Mouse (Mus musculus): Measurements from ENCODE around the gene Mad2l1bp. TPM values are rescaled to one million over a fixed set of nuclear protein-coding genes. Genes with fewer than 3 reads are reported as not detected.
A peak's percentile ranks its signal among the peaks of the same experiment; 100 is the strongest.

Mad2l1bp gene
- polyA plus RNA-seq, 1 experiment from 2014 or later = 31.5 TPM

DNA sequence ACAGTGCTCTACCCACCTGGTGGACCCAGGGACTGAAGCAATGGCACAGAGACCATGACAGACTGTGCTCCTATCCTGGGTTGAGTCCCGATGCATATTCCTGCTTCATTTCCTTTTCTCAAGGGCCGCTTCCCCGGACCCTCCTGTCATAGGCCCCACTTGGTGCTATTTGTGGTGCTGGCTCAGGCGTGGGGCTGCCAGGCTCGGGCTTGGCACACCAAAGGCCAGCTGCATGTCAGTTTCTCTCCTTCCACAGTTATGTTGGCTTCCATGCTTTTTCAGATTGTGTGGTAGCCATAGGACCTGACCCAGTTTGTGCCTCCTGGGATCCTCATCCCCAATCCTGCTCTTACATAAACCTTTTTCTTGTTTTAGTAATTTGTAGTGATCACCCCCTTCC is 15.4 kb upstream of the Mad2l1bp start:
- Histone ChIP-seq H3K27ac (replicated peaks in 1 of 2; ENCODE audit: control insufficient read depth in 1 of 2, insufficient read depth in 1 of 2, low read depth in 2 of 2, low read length in 2 of 2) (no peak overlapping the region), H3K36me3 (ENCODE audit: control insufficient read depth, insufficient read depth, low read length) (peaks cover 100% of the 10 kb centered on the region), H3K27me3 (ENCODE audit: control insufficient read depth, insufficient read depth, low read length) (no peaks in the 10 kb centered on the region), H3K4me3 (ENCODE audit: control insufficient read depth in 1 of 2, insufficient read depth in 1 of 2, low read depth in 1 of 2, low read length in 2 of 2) (no peak overlapping the region), H3K9me3 (ENCODE audit: control insufficient read depth, low read length) (no peaks in the 10 kb centered on the region), H3K4me1 (ENCODE audit: control insufficient read depth in 2 of 2, insufficient read depth in 2 of 2, low read length in 2 of 2) (peaks cover 0 to 15% of the 10 kb centered on the region in 2 experiments; a peak in 3 of 4 replicates), H3K9ac (ENCODE audit: low read length) (no peak overlapping the region), H3K4me2 (ENCODE audit: low read length) (no peak overlapping the region)
- no peak for ATAC-seq (ENCODE audit: insufficient number of reproducible peaks, insufficient read depth, low FRiP score, low read depth)
- 51% methylated on average over 5 of the region's 5 CpGs for WGBS

DNA sequence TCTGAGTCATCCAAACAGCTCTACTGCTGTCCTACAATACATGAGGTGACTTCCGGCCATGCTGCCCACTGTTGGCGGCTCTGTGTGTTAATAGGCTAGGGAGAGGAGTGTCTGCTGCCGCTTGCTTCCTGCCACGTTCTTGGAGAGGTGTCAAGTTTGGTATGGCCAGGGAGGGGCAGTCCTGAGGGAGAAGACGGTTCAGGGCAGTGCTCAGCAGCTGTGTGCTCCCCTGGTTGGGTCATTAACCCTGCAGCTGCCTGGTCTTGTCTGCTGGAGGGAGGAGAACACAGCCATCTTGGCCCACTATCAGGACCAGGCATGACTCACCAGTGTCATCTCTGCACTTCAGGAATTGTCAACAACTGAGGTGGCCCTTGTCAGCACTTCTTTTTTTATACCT is 15.0 kb upstream of the Mad2l1bp start:
- Histone ChIP-seq H3K4me3 (ENCODE audit: control insufficient read depth in 1 of 2, insufficient read depth in 1 of 2, low read depth in 1 of 2, low read length in 2 of 2) (no peak overlapping the region), H3K36me3 (ENCODE audit: control insufficient read depth, insufficient read depth, low read length) (peaks cover 100% of the 10 kb centered on the region), H3K27ac (replicated peaks in 1 of 2; ENCODE audit: control insufficient read depth in 1 of 2, insufficient read depth in 1 of 2, low read depth in 2 of 2, low read length in 2 of 2) (no peak overlapping the region), H3K9ac (ENCODE audit: low read length) (no peak overlapping the region), H3K4me2 (ENCODE audit: low read length) (no peak overlapping the region), H3K4me1 (ENCODE audit: control insufficient read depth in 2 of 2, insufficient read depth in 2 of 2, low read length in 2 of 2) (peaks cover under 1 to 15% of the 10 kb centered on the region in 2 experiments), H3K9me3 (ENCODE audit: control insufficient read depth, low read length) (no peaks in the 10 kb centered on the region), H3K27me3 (ENCODE audit: control insufficient read depth, insufficient read depth, low read length) (no peaks in the 10 kb centered on the region)
- no peak for ATAC-seq (ENCODE audit: insufficient number of reproducible peaks, insufficient read depth, low FRiP score, low read depth)
- 39% methylated on average over 5 of the region's 5 CpGs for WGBS

DNA sequence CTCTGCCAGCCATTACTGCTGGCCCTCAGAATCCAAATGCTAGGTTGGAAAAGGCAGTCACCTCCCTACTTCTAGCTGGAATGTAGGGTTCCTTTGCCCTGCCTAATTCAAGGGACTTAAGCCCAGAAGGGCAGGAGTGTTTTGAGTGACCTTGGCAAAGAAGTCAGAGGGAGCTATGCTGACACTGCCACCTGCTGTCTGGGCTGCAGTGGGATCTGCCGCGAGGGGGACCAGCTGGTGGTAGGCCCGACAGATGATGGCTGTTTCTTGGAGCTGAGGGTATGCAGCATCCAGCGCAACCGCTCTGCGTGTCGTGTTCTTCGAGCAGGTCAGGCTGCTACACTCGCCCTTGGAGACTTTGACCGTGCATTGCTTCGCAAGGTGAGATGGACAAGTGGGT is 13.7 kb upstream of the Mad2l1bp start:
- no peaks in the 10 kb centered on the region for H3K27me3 ChIP-seq (ENCODE audit: control insufficient read depth, insufficient read depth, low read length)
- no peaks in the 10 kb centered on the region for H3K9me3 ChIP-seq (ENCODE audit: control insufficient read depth, low read length)
- H3K4me2 ChIP-seq (ENCODE audit: low read length) = no peak overlapping the region
- no peak for ATAC-seq (ENCODE audit: insufficient number of reproducible peaks, insufficient read depth, low FRiP score, low read depth)
- WGBS = 82% methylated on average over 11 of the region's 11 CpGs
- H3K27ac ChIP-seq (replicated peaks in 1 of 2; ENCODE audit: control insufficient read depth in 1 of 2, insufficient read depth in 1 of 2, low read depth in 2 of 2, low read length in 2 of 2) = peak overlapping the region in 1 of 2 experiments; percentile 33; a peak in 2 of 4 replicates
- H3K36me3 ChIP-seq (ENCODE audit: control insufficient read depth, insufficient read depth, low read length) = peaks cover 90% of the 10 kb centered on the region
- peak overlapping the region; percentile 44; the same call in 1 of the 2 replicates for H3K9ac ChIP-seq (ENCODE audit: low read length)
- H3K4me3 ChIP-seq (ENCODE audit: control insufficient read depth in 1 of 2, insufficient read depth in 1 of 2, low read depth in 1 of 2, low read length in 2 of 2) = no peak overlapping the region
- peaks cover 9 to 28% of the 10 kb centered on the region in 2 experiments for H3K4me1 ChIP-seq (ENCODE audit: control insufficient read depth in 2 of 2, insufficient read depth in 2 of 2, low read length in 2 of 2)

DNA sequence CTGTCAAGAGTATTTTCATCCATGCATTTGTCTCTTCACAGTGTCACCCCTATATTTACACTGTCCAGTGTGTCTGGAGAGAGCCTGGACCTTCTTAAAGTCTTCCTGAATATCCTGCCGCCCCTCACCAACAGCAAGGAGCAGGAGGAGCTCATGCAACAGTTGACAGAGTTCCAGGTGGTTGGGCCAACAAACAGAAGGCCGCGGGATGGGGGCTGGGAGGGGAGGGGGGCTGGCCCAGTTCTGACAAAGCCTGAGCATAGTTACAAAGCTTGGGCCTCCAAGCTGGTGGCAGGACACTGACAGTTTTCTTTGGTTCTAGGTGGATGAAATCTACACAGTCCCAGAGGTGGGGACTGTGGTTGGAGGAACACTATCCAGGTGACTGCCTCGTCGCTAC is 12.9 kb upstream of the Mad2l1bp start:
- peak overlapping the region; percentile 44; the same call in 1 of the 2 replicates for H3K9ac ChIP-seq (ENCODE audit: low read length)
- 74% methylated on average over 5 of the region's 5 CpGs for WGBS
- H3K4me2 ChIP-seq (ENCODE audit: low read length) = no peak overlapping the region
- no peaks in the 10 kb centered on the region for H3K27me3 ChIP-seq (ENCODE audit: control insufficient read depth, insufficient read depth, low read length)
- peak overlapping the region in 1 of 2 experiments; percentile 33; a peak in 2 of 4 replicates for H3K27ac ChIP-seq (replicated peaks in 1 of 2; ENCODE audit: control insufficient read depth in 1 of 2, insufficient read depth in 1 of 2, low read depth in 2 of 2, low read length in 2 of 2)
- no peaks in the 10 kb centered on the region for H3K9me3 ChIP-seq (ENCODE audit: control insufficient read depth, low read length)
- peaks cover 83% of the 10 kb centered on the region for H3K36me3 ChIP-seq (ENCODE audit: control insufficient read depth, insufficient read depth, low read length)
- no peak overlapping the region for H3K4me3 ChIP-seq (ENCODE audit: control insufficient read depth in 1 of 2, insufficient read depth in 1 of 2, low read depth in 1 of 2, low read length in 2 of 2)
- ATAC-seq (ENCODE audit: insufficient number of reproducible peaks, insufficient read depth, low FRiP score, low read depth) = no peak
- peaks cover 13 to 34% of the 10 kb centered on the region in 2 experiments for H3K4me1 ChIP-seq (ENCODE audit: control insufficient read depth in 2 of 2, insufficient read depth in 2 of 2, low read length in 2 of 2)

DNA sequence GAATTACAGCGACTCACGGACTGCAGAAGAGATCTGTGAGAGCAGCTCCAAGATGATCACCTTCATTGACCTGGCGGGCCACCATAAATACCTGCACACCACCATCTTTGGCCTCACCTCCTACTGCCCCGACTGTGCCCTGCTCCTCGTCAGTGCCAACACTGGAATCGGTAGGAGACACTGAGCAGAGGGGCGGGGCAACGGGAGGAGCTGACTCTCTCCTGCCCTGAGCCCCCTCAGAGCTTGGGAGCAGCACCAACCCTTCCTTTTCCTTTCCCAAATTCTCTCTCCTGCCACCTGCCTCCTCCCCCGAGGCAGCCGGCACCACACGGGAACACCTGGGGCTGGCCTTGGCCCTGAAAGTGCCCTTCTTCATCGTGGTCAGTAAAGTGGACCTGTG is 12.1 kb upstream of the Mad2l1bp start:
- H3K27ac ChIP-seq (replicated peaks in 1 of 2; ENCODE audit: control insufficient read depth in 1 of 2, insufficient read depth in 1 of 2, low read depth in 2 of 2, low read length in 2 of 2) = no peak overlapping the region
- 85% methylated on average over 12 of the region's 12 CpGs for WGBS

DNA sequence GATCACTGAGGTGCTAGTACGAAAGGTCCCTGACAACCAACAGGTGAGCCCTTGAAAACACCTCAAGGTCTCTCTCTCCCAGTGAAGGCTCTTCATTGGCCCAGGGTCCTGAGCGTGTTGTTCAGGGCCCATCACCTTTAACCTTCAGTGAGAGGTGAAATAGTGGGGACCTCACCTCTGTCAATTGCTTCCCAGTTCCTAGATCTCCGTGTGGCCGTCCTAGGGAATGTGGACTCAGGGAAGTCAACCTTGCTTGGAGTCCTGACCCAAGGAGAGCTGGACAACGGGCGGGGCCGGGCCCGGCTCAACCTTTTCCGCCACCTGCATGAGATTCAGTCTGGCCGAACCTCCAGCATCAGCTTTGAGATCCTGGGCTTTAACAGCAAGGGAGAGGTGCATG is 11.4 kb upstream of the Mad2l1bp start:
- peaks cover 68% of the 10 kb centered on the region for H3K36me3 ChIP-seq (ENCODE audit: control insufficient read depth, insufficient read depth, low read length)
- no peak overlapping the region for H3K9ac ChIP-seq (ENCODE audit: low read length)
- H3K27me3 ChIP-seq (ENCODE audit: control insufficient read depth, insufficient read depth, low read length) = no peaks in the 10 kb centered on the region
- H3K4me3 ChIP-seq (ENCODE audit: control insufficient read depth in 1 of 2, insufficient read depth in 1 of 2, low read depth in 1 of 2, low read length in 2 of 2) = no peak overlapping the region
- no peaks in the 10 kb centered on the region for H3K9me3 ChIP-seq (ENCODE audit: control insufficient read depth, low read length)
- no peak overlapping the region for H3K27ac ChIP-seq (replicated peaks in 1 of 2; ENCODE audit: control insufficient read depth in 1 of 2, insufficient read depth in 1 of 2, low read depth in 2 of 2, low read length in 2 of 2)
- WGBS = 93% methylated on average over 10 of the region's 10 CpGs
- no peak overlapping the region for H3K4me2 ChIP-seq (ENCODE audit: low read length)
- no peak for ATAC-seq (ENCODE audit: insufficient number of reproducible peaks, insufficient read depth, low FRiP score, low read depth)
- peaks cover 13 to 34% of the 10 kb centered on the region in 2 experiments for H3K4me1 ChIP-seq (ENCODE audit: control insufficient read depth in 2 of 2, insufficient read depth in 2 of 2, low read length in 2 of 2)

More for the DNA sequence above, 12.1 kb upstream of the Mad2l1bp start:
- H3K36me3 ChIP-seq (ENCODE audit: control insufficient read depth, insufficient read depth, low read length) = peaks cover 75% of the 10 kb centered on the region
- no peak for ATAC-seq (ENCODE audit: insufficient number of reproducible peaks, insufficient read depth, low FRiP score, low read depth)
- peaks cover 13 to 34% of the 10 kb centered on the region in 2 experiments for H3K4me1 ChIP-seq (ENCODE audit: control insufficient read depth in 2 of 2, insufficient read depth in 2 of 2, low read length in 2 of 2)
- no peak overlapping the region for H3K4me2 ChIP-seq (ENCODE audit: low read length)
- no peaks in the 10 kb centered on the region for H3K27me3 ChIP-seq (ENCODE audit: control insufficient read depth, insufficient read depth, low read length)
- H3K9me3 ChIP-seq (ENCODE audit: control insufficient read depth, low read length) = no peaks in the 10 kb centered on the region
- no peak overlapping the region for H3K4me3 ChIP-seq (ENCODE audit: control insufficient read depth in 1 of 2, insufficient read depth in 1 of 2, low read depth in 1 of 2, low read length in 2 of 2)
- H3K9ac ChIP-seq (ENCODE audit: low read length) = no peak overlapping the region

DNA sequence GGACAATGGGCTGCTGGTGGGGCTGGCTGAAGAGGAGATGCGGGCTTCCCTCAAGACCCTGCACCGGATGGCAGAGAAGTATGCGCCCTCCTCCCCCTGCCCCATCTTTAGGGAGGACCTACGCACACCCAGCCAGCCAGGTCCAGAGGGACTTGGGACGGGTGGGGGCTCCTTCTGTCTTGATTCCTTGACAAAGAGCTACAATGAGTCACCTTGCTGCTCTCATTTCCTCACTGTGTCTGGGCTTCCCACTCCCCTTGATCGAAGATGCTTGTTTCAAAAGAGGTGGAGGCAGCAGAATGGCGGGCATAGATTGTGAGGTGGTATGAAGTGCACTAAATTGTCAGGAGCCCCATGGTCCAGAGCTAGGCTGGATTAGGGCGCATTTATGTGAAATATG is 10.9 kb upstream of the Mad2l1bp start:
- 91% methylated on average over 8 of the region's 8 CpGs for WGBS
- Histone ChIP-seq H3K4me2 (ENCODE audit: low read length) (no peak overlapping the region), H3K4me1 (ENCODE audit: control insufficient read depth in 2 of 2, insufficient read depth in 2 of 2, low read length in 2 of 2) (peaks cover 13 to 39% of the 10 kb centered on the region in 2 experiments), H3K36me3 (ENCODE audit: control insufficient read depth, insufficient read depth, low read length) (peaks cover 63% of the 10 kb centered on the region), H3K9me3 (ENCODE audit: control insufficient read depth, low read length) (no peaks in the 10 kb centered on the region), H3K27ac (replicated peaks in 1 of 2; ENCODE audit: control insufficient read depth in 1 of 2, insufficient read depth in 1 of 2, low read depth in 2 of 2, low read length in 2 of 2) (no peak overlapping the region), H3K9ac (ENCODE audit: low read length) (no peak overlapping the region), H3K4me3 (ENCODE audit: control insufficient read depth in 1 of 2, insufficient read depth in 1 of 2, low read depth in 1 of 2, low read length in 2 of 2) (no peak overlapping the region), H3K27me3 (ENCODE audit: control insufficient read depth, insufficient read depth, low read length) (no peaks in the 10 kb centered on the region)
- ATAC-seq (ENCODE audit: insufficient number of reproducible peaks, insufficient read depth, low FRiP score, low read depth) = no peak

DNA sequence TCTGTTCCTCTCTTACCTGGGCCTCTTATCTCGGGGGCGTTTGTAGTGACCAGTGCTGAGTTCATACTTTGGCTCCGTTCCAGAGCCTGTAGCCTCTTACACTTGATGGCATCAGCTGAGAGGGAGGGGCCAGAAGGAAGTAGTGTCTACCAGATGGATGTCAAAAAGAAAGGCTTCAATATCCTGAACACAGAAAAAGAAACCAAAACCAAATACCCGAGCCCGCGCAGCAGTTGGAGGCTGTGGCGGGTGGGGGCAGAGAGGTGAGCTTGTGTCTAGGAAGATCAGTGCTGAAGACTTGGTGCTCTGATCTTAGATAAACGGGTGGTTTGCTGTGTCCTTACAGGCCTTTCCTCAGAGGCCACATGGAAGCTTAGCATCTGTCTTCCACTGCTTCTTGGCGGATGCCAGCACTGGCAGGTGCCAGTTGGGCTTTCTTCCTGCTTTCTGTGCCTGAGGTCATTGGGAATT is 9.6 kb upstream of the Mad2l1bp start:
- Histone ChIP-seq H3K9ac (ENCODE audit: low read length) (peak overlapping the region; percentile 11; the same call in 1 of the 2 replicates), H3K36me3 (ENCODE audit: control insufficient read depth, insufficient read depth, low read length) (peaks cover 50% of the 10 kb centered on the region), H3K27me3 (ENCODE audit: control insufficient read depth, insufficient read depth, low read length) (no peaks in the 10 kb centered on the region), H3K4me3 (ENCODE audit: control insufficient read depth in 1 of 2, insufficient read depth in 1 of 2, low read depth in 1 of 2, low read length in 2 of 2) (no peak overlapping the region), H3K4me2 (ENCODE audit: low read length) (peak overlapping the region; percentile 76), H3K4me1 (ENCODE audit: control insufficient read depth in 2 of 2, insufficient read depth in 2 of 2, low read length in 2 of 2) (peaks cover 13 to 35% of the 10 kb centered on the region in 2 experiments), H3K27ac (replicated peaks in 1 of 2; ENCODE audit: control insufficient read depth in 1 of 2, insufficient read depth in 1 of 2, low read depth in 2 of 2, low read length in 2 of 2) (peak overlapping the region; percentile 14 to 37; a peak in 2 of 4 replicates), H3K9me3 (ENCODE audit: control insufficient read depth, low read length) (no peaks in the 10 kb centered on the region)
- no peak for ATAC-seq (ENCODE audit: insufficient number of reproducible peaks, insufficient read depth, low FRiP score, low read depth)
- WGBS = 64% methylated on average over 9 of the region's 9 CpGs

Data from heart, embryonic 14.5 days (tissue).